Mouse (Mus musculus) cerebral cortex, adult 2 months (tissue): ENCODE data around the gene Ulk3.

Source experiments
- WGBS: fragments of 180-500 bp; shearing (Covaris S2); methylation state at CpG from one replicate; pipeline ENCODE4 v1.1.7; 2018; 5-methylcytosine and 5-hydroxymethylcytosine counted together

Ulk3 gene

DNA sequence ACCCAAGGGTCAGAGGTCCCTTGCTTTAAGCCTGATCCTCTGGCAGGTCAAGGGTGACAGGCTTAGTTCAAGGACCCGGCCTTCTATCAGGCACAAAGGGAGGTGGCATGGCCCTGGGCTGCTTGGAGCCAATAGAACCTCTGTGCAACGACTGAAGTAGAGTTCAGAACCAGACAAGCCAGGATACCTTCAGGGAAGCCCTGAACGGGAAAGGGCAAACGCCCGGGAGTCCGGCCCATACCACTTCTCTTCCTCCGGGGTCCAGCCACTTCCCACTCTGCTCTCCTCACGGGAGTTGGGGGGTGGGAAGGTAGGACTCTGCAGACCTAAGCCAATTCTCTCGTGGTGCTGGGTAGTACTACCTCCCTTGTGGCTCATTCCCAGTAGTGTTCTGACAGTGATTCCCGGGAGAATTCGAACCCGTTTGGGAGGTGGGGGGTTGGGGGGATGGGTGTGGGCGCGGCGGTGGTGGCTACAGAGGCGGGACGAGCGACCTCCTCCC lies 55.2 kb downstream of the Ulk3 start:
- 2% methylated on average over 18 of the region's 18 CpGs for WGBS

DNA sequence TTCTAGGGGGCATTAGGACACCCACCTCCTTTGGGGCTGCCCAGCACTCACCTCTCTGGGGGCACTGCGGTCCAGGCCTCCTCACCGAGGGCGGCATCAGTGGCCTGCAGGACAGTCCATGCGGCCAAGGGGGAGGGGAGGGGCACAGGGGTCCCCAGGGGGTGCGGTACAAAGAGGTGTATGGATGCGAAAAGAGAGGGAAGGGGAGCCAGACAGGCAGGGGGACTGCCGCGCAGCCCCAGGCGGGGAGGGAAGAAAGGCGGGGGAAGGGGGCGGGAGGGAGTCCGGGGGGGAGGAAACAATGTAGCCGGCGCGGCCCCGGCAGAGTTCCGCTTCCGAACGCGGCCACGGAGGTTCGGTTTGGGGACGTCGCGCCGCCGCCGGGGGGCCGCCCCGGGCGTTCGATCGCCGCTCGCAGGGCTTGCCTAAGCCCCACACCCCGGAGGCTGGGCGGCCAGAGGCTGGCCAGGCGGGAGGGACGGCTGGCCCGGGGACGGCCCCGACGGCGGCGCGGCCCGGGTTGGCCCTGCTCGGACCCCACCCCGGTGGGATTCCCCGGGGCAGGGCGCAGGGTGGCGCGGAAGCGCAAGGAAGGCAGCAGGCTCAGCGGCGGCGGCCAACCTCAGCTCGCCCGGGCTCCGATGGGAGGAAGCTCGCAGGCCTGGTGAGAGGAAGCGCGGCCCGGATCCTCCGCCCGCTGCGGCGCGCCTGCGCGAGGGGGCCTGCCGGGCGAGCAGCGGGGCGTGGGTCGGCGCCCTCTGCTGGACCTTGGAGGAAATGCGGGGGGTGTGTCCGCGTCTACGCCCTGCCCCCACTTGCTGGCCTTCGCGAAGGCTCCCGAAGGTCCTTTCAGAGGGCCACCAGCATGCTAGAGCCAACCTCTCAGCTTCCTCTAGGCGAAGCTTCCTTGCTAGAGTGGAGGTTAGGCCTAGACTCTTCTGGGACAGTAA lies 56.0 kb downstream of the Ulk3 start:
- WGBS = 1% methylated on average over 80 of the region's 85 CpGs
